Mouse (Mus musculus) E14TG2a.4 (cell line): ENCODE measurements at regions not wholly inside any gene's neighbourhood (a gene's known extent, or its start where the extent isn't known, plus 50 kb on each side); places are given as distances from the start of the nearest gene placed in this dataset.

Experiments
- CTCF ChIP-seq: conservative IDR thresholded peaks from 2 replicates; pipeline ENCODE4 v1.5.1; 2014; ENCODE audit warnings: low read length
- NANOG ChIP-seq: IDR thresholded peaks from 2 replicates; pipeline ENCODE4 v1.6.1; 2014; ENCODE audit warnings: borderline replicate concordance, low read length, mixed read lengths
- POU5F1 ChIP-seq: IDR thresholded peaks from 2 replicates; pipeline ENCODE4 v1.6.1; 2014; ENCODE audit warnings: low read length, borderline replicate concordance

- TF ChIP-seq CTCF: no peak
- no peak for TF ChIP-seq POU5F1
- TF ChIP-seq NANOG: no peak
Observed at GRCm38 (mm10) chr15:64535160-64535559, 282.3 kb upstream of the Gm21798 start.
